Mouse (Mus musculus) left cerebral cortex, adult 2 months (tissue): ENCODE measurements around the gene Hist2h2ac. TPM values are rescaled to one million over a fixed set of nuclear protein-coding genes. Genes with fewer than 3 reads are reported as not detected.
"Not testable (repeated sequence)": the region's sequence is repeated elsewhere in the genome, so short reads cannot be mapped to it uniquely, and the experiment has no call there.

ENCODE experiments used
- DNase-seq, 2 experiments: peaks; one replicate each; pipeline ENCODE4 v3.0.0; 2021 to 2022; ENCODE audit warnings: low spot score in 2 of 2, mixed read lengths in 1 of 2; ENCODE audit errors: extremely low spot score in 1 of 2
- H3K27ac ChIP-seq: fragments of 200-600 bp; 2 replicates; pipeline ENCODE4 v1.8.1; 2022
- H3K4me3 ChIP-seq: fragments of 200-600 bp; 2 replicates; pipeline ENCODE4 v1.8.1; 2022
- CTCF ChIP-seq: fragments of 200-600 bp; IDR thresholded peaks from 2 replicates; pipeline ENCODE4 v1.8.1; 2022; ENCODE audit warnings: antibody characterized with exemption, mild to moderate bottlenecking, moderate library complexity
- intact Hi-C: fragments of 180-260 bp; cut with DNase I; formaldehyde crosslinking; loops from one replicate; pipeline ENCODE4 v1.15.1; 2025
- total RNA-seq, 2 experiments: library from RNA; stranded (reverse); gene quantifications; 2 replicates each; pipeline ENCODE4 v1.2.3; 2021

The Hist2h2ac gene
- total RNA-seq, 2 experiments from 2014 or later, result 20.6 to 30.5 TPM

DNA sequence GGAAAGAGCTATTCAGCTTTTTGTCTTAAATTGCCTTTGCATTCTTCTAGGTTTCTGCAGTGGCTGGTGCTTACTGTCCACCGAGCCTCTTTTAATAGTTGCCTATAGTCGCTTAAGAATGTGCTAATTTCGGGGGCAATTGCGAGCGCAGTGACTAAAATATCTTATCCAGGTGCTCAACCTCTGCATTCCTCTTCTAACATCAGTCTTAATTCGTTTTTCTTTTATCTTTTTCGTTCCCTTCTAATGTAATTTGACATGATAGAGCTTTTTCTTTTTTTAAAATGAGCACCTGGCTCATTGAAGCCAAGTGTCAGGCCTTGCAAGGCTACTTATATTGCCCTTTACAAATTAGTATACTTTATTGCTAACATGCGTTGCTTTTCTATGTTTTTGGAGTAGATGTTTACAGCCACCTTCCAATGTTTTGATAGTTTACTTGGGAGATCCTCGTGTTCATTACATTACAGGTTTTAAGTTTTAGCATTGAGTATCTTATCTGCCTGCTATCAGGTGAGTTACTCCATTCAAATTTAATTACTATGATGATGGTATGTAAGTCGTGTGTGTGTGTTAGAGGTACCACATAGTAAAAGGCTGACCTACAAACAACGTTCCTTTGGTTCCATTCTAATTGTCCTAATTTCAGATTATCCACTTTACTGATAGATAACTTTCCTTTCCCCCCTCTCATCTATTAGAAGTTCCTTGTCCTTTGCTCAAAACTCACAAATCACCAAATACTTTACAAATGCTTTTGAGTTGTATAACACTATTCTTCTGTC, 26.9 kb upstream of the Hist2h2ac start:
- H3K4me3 ChIP-seq, result no peak overlapping the region
- no peak for DNase-seq
- intact Hi-C loops, result no loop called here
- TF ChIP-seq CTCF, result no peak
- no peak overlapping the region for H3K27ac ChIP-seq

DNA sequence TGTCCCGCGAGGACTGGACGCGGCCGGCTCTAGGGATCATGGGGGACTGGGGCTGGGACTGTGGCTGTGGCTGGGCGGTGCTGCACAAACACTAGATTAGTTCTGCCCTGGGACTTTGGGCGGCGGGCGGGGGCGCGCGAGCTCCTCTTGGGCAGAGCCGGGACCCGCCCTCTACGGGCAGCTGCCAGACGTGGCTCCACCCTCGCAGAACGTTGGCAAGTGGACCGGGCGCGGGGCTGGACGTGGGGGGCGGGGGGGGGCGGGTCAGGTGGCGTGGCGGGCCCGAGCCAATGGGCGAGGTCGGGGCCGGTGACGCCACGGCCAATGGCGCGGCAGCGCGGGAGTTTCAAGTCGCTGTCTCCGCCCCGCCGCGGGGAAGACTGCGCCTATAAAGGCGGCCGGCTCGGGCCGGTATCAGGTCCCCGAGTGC, 25.8 kb upstream of the Hist2h2ac start, which contains the start of gene Hist2h3c1:
TSS of gene Hist2h3c1 (plus strand) at position 259 of the 430 bp plus-strand sequence.
- DNase-seq, intact Hi-C loops, H3K27ac ChIP-seq: not testable (repeated sequence)
- 0 out of 2 replicates have a peak within 1 kb of the TSS, but pooled peaks have one; percentile 28 for H3K4me3 ChIP-seq

DNA sequence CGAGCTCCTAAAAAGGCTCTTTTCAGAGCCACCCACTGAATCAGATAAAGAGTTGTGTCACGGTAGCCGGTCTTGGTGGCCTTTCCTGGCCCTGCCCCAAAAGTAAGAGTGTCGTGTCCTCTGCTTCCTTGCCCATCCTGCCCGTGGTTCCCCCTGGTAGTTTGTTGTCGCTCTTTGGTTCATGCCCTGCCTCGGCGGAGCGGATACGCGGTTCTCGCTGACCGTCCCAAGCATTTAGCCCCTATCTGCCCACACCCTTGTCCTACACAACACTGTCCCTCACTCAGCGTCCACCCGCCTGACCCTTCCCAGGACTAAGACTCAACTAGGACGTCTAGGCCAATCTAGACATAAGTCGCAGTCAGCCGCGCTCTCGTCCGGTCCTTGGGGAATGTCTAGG, 25.3 kb upstream of the Hist2h2ac start:
- DNase-seq, H3K27ac ChIP-seq, intact Hi-C loops: not testable (repeated sequence)
- H3K4me3 ChIP-seq, result 0 out of 2 replicates have a peak overlapping the region, but pooled peaks have one; percentile 28

DNA sequence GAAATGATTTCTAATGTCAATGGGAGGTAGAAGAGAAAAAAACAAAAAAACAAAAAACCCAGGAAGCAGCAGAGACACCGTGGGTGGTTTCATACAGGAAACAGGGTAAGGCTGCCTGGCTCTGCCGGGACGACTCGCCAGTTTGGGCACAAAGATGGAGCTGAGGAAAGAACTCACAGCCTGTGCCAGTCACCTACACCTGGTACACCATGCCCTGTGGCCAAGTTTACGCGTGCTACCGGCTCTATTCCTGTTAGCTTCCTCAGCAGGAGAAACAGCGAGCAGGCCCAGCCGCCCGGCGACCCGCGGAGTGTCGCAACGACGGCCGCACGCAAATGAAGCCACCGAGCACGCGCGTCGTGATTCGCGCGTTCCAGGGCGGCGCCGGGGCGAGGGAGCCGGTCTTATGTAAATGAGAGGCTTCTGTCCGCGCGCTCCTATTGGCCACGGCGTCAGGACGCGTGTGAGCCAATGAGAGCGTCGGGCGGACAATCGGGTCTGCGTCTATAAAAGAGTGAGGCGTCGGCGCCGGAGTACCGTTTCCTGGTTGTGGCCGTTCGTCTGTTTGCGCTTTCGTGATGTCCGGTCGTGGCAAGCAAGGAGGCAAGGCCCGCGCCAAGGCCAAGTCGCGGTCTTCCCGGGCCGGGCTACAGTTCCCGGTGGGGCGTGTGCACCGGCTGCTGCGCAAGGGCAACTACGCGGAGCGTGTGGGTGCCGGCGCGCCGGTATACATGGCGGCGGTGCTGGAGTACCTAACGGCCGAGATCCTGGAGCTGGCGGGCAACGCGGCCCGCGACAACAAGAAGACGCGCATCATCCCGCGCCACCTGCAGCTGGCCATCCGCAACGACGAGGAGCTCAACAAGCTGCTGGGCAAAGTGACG, 24.6 kb upstream of the Hist2h2ac start, which contains the start of gene Hist2h2aa1:
TSS of gene Hist2h2aa1 (plus strand) at position 495 of the 884 bp plus-strand sequence.
- intact Hi-C loops, result not testable (repeated sequence)
- DNase-seq, result peak; percentile 81 to 86
- peak within 1 kb of the TSS; percentile 83 for H3K4me3 ChIP-seq
- H3K27ac ChIP-seq, result peak within 1 kb of the TSS; percentile 100

DNA sequence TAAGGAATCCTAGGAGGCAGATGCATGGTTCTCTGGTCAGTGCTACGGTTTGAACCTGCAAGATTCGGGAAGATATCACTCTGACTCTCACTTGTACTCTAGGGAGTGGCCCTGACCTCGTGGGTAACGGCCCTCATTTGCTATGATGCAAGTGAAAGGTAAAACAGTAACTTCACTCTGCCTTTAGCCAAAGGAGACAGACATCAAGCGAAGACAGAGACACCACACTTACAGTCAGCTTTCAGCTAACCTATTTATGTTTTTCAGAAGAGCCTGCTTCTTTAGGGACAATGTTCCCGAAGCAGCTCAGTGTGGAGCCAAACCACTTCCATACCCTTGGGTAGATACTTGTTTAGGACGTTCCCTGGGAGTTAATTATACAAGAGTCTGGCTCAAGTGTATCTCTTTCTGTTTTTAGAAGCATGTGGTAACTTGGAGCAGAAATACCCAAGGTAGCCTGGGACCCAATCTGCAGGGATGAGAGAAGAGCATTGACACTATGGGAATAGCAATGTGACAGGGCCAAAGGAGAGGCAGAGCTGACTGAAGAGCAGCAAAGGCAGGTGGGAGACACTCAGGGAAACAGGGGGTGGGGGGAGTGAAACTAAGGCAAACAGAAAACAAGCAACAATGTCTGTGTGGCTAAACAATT, 23.4 kb upstream of the Hist2h2ac start:
- TF ChIP-seq CTCF, result no peak
- no peak for DNase-seq
- peak overlapping the region; percentile 100 for H3K27ac ChIP-seq
- H3K4me3 ChIP-seq, result peak overlapping the region; percentile 83
- intact Hi-C loops, result no loop called here

DNA sequence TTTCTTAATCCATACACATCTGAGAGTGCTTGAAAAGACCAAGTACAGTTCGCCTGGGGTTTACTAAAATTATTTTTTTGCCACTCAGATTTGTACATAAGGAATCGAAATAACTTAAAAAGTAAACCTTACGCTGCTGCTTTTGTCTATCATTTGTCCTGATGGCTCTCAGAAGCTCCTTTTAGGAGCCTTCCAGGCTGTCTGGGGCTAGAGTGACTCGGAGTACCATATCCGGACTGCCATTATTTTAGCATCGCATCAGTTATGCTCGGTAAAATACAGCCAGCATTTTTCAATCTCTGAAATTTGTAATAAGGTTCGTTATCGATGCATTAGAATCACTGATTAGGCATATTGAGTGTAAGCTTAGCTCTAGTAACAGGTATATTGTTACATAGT, 20.1 kb upstream of the Hist2h2ac start:
- no peak for TF ChIP-seq CTCF
- Histone ChIP-seq H3K4me3 (peak overlapping the region; percentile 28), H3K27ac (peak overlapping the region; percentile 94)
- intact Hi-C loops, result loop anchor here (1.0 kb wide), 1 partner anchor 23 kb away; the partner anchor contains the start of gene Hist2h4
- no peak for DNase-seq

DNA sequence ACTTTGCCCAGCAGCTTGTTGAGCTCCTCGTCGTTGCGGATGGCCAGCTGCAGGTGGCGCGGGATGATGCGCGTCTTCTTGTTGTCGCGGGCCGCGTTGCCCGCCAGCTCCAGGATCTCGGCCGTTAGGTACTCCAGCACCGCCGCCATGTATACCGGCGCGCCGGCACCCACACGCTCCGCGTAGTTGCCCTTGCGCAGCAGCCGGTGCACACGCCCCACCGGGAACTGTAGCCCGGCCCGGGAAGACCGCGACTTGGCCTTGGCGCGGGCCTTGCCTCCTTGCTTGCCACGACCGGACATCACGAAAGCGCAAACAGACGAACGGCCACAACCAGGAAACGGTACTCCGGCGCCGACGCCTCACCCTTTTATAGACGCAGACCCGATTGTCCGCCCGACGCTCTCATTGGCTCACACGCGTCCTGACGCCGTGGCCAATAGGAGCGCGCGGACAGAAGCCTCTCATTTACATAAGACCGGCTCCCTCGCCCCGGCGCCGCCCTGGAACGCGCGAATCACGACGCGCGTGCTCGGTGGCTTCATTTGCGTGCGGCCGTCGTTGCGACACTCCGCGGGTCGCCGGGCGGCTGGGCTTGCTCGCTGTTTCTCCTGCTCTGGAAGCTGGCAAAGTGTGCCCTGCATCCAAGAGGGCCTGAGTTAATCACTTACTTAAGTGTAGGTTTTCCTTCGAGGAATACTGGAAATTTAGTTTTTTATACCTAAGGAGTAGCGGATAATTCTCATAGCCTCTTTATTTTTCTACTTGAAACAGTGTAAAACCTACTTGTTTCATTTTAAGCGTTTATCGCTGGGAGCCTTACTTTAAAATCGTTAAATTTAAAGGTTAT, 19.5 kb upstream of the Hist2h2ac start, which contains the start of gene Hist2h2aa2:
TSS of gene Hist2h2aa2 (minus strand) at position 328 of the 850 bp plus-strand sequence.
- intact Hi-C loops, result loop anchor here (1.0 kb wide), 1 partner anchor 23 kb away; the partner anchor contains the start of gene Hist2h4
- peak within 1 kb of the TSS; percentile 94 for H3K27ac ChIP-seq
- peak; percentile 95 to 97 for DNase-seq

DNA sequence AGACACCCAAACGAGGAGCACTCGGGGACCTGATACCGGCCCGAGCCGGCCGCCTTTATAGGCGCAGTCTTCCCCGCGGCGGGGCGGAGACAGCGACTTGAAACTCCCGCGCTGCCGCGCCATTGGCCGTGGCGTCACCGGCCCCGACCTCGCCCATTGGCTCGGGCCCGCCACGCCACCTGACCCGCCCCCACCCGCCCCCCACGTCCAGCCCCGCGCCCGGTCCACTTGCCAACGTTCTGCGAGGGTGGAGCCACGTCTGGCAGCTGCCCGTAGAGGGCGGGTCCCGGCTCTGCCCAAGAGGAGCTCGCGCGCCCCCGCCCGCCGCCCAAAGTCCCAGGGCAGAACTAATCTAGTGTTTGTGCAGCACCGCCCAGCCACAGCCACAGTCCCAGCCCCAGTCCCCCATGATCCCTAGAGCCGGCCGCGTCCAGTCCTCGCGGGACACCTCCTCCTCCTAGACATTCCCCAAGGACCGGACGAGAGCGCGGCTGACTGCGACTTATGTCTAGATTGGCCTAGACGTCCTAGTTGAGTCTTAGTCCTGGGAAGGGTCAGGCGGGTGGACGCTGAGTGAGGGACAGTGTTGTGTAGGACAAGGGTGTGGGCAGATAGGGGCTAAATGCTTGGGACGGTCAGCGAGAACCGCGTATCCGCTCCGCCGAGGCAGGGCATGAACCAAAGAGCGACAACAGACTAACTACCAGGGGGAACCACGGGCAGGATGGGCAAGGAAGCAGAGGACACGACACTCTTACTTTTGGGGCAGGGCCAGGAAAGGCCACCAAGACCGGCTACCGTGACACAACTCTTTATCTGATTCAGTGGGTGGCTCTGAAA, 18.5 kb upstream of the Hist2h2ac start, which contains the start of gene Hist2h3c2:
TSS of gene Hist2h3c2 (minus strand) at position 174 of the 840 bp plus-strand sequence.
- Histone ChIP-seq H3K27ac (peak within 1 kb of the TSS; percentile 82), H3K4me3 (peak within 1 kb of the TSS; percentile 51)
- peak in 1 of 2 experiments; percentile 38 for DNase-seq
- intact Hi-C loops, result not testable (repeated sequence)

More for the DNA sequence above, 19.5 kb upstream of the Hist2h2ac start, which contains the start of gene Hist2h2aa2:
- H3K4me3 ChIP-seq, result peak within 1 kb of the TSS; percentile 51

DNA sequence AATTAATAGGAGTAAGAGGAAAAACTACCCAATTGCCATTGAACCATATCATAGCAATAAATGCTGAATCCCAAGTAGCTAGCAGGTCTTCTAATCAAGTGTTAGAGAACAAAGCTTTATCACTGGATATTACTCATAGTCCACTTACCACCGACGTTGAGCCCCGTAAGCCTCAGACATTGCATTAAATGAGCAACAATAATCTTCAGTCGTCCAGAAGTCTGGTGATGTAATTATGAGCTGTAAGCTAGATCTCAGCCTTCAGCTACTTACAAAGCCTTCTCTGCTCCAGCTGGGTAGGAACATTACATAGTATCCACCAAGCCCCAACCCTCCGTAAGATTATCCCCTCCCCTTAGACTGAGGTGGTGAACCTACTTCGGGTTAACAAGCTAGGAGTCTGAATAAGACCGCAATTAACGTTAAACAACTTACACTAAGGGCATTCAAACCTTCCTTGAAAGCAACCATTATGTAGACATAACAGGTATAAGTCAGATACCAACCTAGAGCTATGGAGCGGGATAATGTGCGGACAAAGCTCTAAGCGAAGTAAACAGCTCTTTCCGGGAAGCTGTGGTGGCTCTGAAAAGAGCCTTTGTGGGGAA, 17.3 kb upstream of the Hist2h2ac start:
- TF ChIP-seq CTCF, result no peak
- Histone ChIP-seq H3K27ac (no peak overlapping the region), H3K4me3 (no peak overlapping the region)
- no peak for DNase-seq
- intact Hi-C loops, result loop anchor here (2.0 kb wide), 1 partner anchor 15 kb away; no protein-coding TSS in a partner anchor
